Mouse (Mus musculus) erythroblast, embryonic 14.5 days (primary cell): ENCODE measurements at regions not wholly inside any gene's neighbourhood (a gene's known extent, or its start where the extent isn't known, plus 50 kb on each side); places are given as distances from the start of the nearest gene placed in this dataset.

Source experiments
- H3K27me3 ChIP-seq: 2 replicates; pipeline ENCODE4 v1.6.1; 2012; ENCODE audit warnings: inconsistent platforms; ENCODE audit not compliant: control insufficient read depth
- H3K36me3 ChIP-seq: 2 replicates; pipeline ENCODE4 v1.6.1; 2012; ENCODE audit warnings: mild to moderate bottlenecking, inconsistent platforms; ENCODE audit not compliant: control insufficient read depth
- H3K4me1 ChIP-seq: 2 replicates; pipeline ENCODE4 v1.6.1; 2012; ENCODE audit warnings: inconsistent platforms; ENCODE audit not compliant: control insufficient read depth
- H3K4me3 ChIP-seq: replicated peaks from 2 replicates; pipeline ENCODE3; 2012; ENCODE audit warnings: moderate library complexity, mild to moderate bottlenecking, inconsistent platforms
- H3K9me3 ChIP-seq: 2 replicates; pipeline ENCODE4 v1.6.1; 2012; ENCODE audit warnings: low read length, inconsistent platforms, mixed read lengths; ENCODE audit not compliant: control insufficient read depth
- GATA1 ChIP-seq: IDR thresholded peaks from 2 replicates; pipeline ENCODE4 v1.6.1; 2012; ENCODE audit warnings: low read length, inconsistent platforms, mixed read lengths
- TAL1 ChIP-seq: IDR thresholded peaks from 3 replicates; pipeline ENCODE4 v1.6.1; 2012; ENCODE audit warnings: low read length, inconsistent platforms, mixed read lengths

DNA sequence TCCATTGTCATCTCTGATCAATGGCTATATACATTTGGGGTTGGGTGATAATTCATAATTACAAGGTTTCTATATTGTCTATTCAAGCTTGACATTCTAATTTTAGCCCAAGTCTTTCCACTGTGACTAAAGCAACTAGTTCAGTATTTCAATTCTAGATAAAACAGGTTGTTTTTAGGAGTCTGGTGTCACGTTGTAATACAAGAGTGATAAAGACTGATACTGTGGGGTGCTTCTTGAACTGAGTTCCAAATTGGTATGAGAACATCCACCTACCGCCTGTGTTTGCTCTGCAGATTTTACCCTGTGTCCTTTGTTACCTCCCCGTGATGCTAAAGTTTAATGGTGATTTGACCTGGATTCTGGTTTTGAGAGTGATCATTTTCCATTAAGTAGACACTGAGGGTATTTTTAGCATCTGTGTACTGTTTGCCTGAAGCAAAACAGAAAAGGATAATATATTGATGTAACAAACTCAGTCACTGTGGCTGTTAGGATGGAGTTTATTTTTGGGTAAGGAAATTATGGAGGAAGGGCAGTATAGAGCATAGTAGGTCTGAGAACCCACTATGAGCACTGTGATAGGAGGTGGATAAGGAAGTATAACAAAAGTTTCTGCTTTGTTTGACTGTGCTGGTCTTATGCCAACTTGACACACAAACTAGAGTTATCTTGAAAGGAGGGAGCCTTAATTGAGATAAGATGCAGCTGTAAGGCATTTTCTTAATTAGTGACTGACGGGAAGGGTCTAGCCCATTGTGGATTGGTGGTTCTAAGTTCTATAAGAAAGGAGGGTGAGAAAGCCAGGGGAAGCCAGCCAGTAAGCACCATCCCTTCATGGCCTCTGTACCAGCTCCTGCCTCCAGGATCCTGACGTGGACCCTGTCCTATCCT, 112.6 kb upstream of the Map3k1 start:
- Histone ChIP-seq H3K27me3 (no peaks in the 10 kb centered on the region; the same call in 1 of the 2 replicates), H3K36me3 (peaks cover 2% of the 10 kb centered on the region; the same call in 1 of the 2 replicates), H3K9me3 (peaks cover 2% of the 10 kb centered on the region; the same call in 1 of the 2 replicates), H3K4me3 (no peak overlapping the region), H3K4me1 (peaks cover 67% of the 10 kb centered on the region)
- no peak for TF ChIP-seq GATA1
- TF ChIP-seq TAL1: no peak

DNA sequence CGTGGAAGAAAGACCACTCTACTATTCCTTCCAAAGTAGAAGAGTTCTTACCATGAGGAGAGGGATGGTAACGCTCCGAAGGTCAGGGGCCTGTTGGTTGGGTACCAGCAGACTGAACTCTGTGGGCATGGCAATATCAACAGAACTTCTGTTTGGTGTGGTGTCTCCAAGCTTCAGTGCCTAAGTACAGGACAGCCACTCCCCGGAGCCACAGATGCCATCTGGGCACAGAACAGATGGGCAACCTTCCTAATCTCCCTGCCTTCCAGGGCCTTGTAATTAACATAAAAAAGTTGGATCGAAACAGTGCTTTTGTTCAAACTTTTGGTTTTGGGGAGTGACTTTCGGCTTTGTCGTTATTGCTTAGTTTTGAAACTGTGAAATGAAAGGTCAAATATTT, 116.6 kb upstream of the Map3k1 start:
- peaks cover 2% of the 10 kb centered on the region; the same call in 1 of the 2 replicates for H3K9me3 ChIP-seq
- H3K4me1 ChIP-seq: peaks cover 78% of the 10 kb centered on the region
- H3K36me3 ChIP-seq: peaks cover 2% of the 10 kb centered on the region; the same call in 1 of the 2 replicates
- no peak overlapping the region for H3K4me3 ChIP-seq
- H3K27me3 ChIP-seq: no peaks in the 10 kb centered on the region
- TF ChIP-seq GATA1 (no peak), TAL1 (no peak)

DNA sequence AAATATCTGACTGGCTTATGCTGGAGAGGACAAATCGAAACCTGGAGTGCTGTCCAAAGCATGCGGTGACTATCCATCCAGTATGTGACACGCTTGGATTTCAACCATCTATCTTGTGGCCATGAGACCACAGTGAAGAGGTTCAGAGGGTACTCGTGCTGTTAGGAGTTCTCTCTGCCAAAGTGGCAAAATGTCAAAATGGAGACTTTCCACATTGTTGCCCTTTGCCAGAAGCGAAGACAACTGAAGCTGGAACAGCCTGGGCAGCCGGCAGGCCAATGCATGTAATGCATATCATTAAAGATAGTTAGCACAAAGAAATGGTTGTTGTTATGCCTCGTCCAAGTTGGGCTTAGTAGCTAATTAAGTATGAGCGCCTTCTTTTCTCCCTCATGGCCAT, 118.0 kb upstream of the Map3k1 start:
- Histone ChIP-seq H3K36me3 (peaks cover 2% of the 10 kb centered on the region; the same call in 1 of the 2 replicates), H3K4me1 (peaks cover 80% of the 10 kb centered on the region), H3K9me3 (peaks cover 2% of the 10 kb centered on the region; the same call in 1 of the 2 replicates), H3K4me3 (no peak overlapping the region), H3K27me3 (no peaks in the 10 kb centered on the region)
- TF ChIP-seq TAL1: no peak
- no peak for TF ChIP-seq GATA1

DNA sequence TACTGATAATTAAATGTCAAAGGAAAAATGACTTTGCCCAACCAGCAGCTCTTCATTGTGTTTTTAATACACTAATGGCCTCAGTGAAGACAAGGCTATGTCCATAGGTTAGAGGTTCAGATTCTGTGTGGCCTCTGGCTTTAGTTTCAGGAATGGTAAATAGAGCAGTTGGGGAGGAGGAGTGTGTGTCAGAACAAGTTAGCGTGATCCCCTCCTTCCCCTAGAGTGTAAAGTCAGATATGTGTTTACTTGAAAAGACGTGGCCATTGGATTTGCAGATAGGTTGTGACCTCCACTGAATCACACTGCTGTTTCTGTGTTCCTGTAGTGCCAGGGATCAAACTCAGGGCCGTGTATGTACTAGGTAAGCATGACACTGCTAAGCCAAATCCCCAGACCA, 118.7 kb upstream of the Map3k1 start:
- Histone ChIP-seq H3K9me3 (peaks cover 2% of the 10 kb centered on the region; the same call in 1 of the 2 replicates), H3K4me3 (no peak overlapping the region), H3K36me3 (peaks cover 2% of the 10 kb centered on the region; the same call in 1 of the 2 replicates), H3K27me3 (no peaks in the 10 kb centered on the region), H3K4me1 (peaks cover 80% of the 10 kb centered on the region)
- TF ChIP-seq GATA1 (no peak), TAL1 (no peak)

DNA sequence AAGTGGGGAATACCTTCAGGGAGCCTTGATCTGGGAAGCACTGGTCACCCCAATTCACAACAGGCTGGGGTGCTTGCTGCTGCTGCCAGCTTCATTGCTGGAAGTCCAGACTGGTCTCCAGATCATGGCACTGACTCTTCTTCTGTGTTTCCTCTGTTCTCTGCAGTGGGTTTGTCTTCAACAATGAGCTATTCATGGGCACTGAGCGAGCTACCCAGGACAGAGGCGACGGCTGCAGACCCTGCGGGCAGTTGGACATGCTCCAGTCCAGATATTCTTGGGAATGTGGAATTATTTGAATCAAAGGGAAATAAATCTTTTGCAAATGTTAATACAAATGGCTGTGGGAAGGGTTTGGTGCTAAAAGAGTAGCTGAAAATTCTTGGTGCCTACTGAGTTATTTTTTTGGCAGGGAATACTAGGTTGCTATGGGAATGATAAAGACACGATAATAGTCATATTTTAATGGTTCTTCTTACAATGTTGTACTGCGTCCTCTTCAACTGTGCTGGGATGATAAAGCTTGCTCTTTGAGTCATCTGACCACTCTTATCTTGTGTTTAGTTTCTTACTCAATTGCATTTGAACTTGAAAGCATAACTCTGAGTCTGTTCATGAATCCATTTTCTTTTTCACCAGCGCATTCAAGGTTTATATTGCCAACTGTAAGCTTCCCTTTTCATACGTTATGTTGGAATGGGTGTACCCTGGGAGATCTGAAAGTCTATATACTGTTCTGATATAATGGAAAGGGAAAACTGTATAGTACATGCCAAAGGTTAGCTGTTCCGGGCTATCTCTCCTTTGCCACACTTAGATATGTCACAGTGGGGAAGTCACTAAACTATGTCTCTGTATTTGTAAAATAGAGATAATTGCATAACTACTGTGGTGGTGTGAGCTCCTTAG, 120.1 kb upstream of the Map3k1 start:
- H3K36me3 ChIP-seq: no peaks in the 10 kb centered on the region
- no peak for TF ChIP-seq TAL1
- no peak for TF ChIP-seq GATA1
- H3K4me3 ChIP-seq: peak overlapping the region; percentile 11
- no peaks in the 10 kb centered on the region for H3K27me3 ChIP-seq
- H3K9me3 ChIP-seq: no peaks in the 10 kb centered on the region
- peaks cover 83% of the 10 kb centered on the region for H3K4me1 ChIP-seq

DNA sequence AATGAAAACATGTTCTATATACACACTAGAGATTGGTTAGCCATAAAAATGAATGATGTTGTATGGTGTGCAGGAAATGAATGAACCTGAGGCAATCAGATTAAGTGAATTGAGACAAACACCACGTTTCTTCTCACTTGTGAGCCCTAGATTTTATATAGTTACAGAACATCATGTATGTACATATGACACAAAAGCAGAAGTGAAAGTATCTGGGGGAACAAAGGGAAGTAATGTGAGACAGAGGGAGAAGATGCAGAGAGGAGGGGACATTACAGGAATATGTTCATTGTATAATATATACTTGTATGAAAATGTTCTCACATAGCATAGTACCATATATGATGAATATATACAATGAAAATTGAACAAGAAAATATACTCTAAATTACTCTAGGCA, 121.1 kb upstream of the Map3k1 start:
- no peaks in the 10 kb centered on the region for H3K9me3 ChIP-seq
- TF ChIP-seq GATA1: no peak
- no peak for TF ChIP-seq TAL1
- no peaks in the 10 kb centered on the region for H3K36me3 ChIP-seq
- peaks cover 86% of the 10 kb centered on the region for H3K4me1 ChIP-seq
- no peak overlapping the region for H3K4me3 ChIP-seq
- H3K27me3 ChIP-seq: no peaks in the 10 kb centered on the region

DNA sequence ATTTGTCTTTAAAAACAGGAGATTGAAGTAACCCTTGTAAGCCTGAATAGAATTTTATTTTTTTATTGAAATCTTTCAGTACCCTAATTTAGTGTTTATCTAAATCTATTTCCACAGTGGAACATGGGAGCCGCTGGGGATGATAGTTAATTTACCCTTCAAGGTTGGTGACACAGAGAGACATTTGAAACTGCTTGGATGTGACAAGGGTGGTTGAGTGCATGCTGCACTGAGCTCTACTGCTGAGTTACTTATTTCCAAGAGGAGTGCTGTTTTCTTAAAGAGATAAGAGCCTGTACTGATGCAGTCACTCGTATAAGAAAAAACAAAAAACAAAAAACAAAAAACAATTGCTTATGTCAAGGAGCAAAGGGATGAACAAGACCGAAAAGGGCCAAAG, 123.7 kb upstream of the Map3k1 start:
- peaks cover 93% of the 10 kb centered on the region for H3K4me1 ChIP-seq
- no peak overlapping the region for H3K4me3 ChIP-seq
- H3K36me3 ChIP-seq: no peaks in the 10 kb centered on the region
- H3K9me3 ChIP-seq: no peaks in the 10 kb centered on the region
- H3K27me3 ChIP-seq: no peaks in the 10 kb centered on the region
- TF ChIP-seq TAL1 (no peak), GATA1 (no peak)

DNA sequence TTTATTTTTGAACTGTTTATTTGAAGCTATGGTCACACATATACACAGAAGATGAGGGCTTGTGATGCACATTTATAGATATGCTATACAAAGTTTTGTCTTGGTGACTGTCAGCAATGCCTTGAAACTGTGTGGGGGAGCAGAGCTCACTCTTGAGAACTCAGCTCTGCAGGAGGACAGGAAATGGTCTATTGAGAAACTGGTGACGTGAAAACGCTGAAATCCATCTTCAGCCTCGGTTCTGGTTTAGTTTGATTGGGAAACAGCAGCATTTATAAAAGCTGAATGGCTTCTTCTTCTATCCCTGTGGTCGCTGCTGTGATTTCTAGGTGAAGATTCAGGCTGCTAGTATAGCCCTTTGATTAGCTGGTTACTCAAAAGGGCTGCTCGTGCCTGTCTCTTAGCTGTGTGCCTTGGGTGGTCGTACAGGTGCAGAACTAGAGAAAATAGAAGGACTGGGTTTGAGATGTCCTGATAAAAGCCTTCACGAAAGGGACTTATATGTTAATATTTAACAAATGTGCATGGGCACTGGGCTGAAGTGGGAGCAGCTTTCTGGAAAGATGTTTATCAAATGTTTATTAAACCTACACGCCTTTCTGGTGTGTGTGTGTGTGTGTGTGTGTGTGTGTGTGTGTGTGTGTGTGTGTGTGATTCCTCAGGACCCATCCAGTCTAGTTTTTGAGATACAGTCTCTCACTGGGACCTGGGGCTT, 124.9 kb upstream of the Map3k1 start:
- H3K27me3 ChIP-seq: no peaks in the 10 kb centered on the region
- no peaks in the 10 kb centered on the region for H3K9me3 ChIP-seq
- H3K4me3 ChIP-seq: no peak overlapping the region
- TF ChIP-seq TAL1 (no peak), GATA1 (no peak)
- H3K4me1 ChIP-seq: peaks cover 93% of the 10 kb centered on the region
- no peaks in the 10 kb centered on the region; the same call in 1 of the 2 replicates for H3K36me3 ChIP-seq
